Mouse (Mus musculus) splenic B cell, adult 2 months (primary cell): Measurements from ENCODE around the gene Ltn1.

Source experiments
- DNase-seq: peaks from one replicate; pipeline ENCODE4 v3.0.0-alpha.2; 2011; ENCODE audit warnings: low read depth, low spot score
- H3K27me3 ChIP-seq: 2 replicates; pipeline ENCODE4 v1.6.1; 2012; ENCODE audit warnings: mild to moderate bottlenecking, low read length, moderate library complexity, mixed read lengths; ENCODE audit not compliant: control insufficient read depth, poor library complexity, insufficient read depth, severe bottlenecking
- H3K36me3 ChIP-seq: 2 replicates; pipeline ENCODE4 v1.6.1; 2012; ENCODE audit warnings: mild to moderate bottlenecking, low read length, moderate library complexity, mixed read lengths; ENCODE audit not compliant: control insufficient read depth, poor library complexity, insufficient read depth, severe bottlenecking

The Ltn1 gene

GRCm38 (mm10) chr16:87435411-87436205, 3.2 kb upstream of the Ltn1 start:
- no peaks in the 10 kb centered on the region for H3K27me3 ChIP-seq
- no peaks in the 10 kb centered on the region; the same call in 1 of the 2 replicates for H3K36me3 ChIP-seq
- no peak for DNase-seq

GRCm38 (mm10) chr16:87434946-87435345, 2.5 kb upstream of the Ltn1 start:
- no peak for DNase-seq
- Histone ChIP-seq H3K36me3 (no peaks in the 10 kb centered on the region; the same call in 1 of the 2 replicates), H3K27me3 (no peaks in the 10 kb centered on the region)

DNA sequence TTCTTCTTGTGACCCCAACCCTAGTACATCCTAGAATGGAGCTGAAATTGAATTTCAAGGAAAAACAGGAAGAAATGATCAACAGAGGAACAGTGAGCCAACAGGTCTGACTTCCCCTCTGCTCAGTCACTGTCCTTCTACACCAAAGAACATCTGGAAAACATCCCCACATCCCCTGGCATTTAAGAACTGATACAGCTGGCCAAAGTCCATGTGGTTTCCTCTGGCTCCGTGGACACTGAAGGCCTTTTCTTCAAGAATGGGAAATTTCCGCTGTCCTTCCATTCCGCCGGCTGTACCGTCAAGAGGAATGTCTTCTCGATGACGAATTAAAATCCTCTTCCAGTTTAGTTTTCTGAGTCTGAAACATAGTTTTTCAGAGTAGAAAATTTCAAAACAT, 1.9 kb upstream of the Ltn1 start:
- H3K36me3 ChIP-seq, result no peaks in the 10 kb centered on the region; the same call in 1 of the 2 replicates
- no peaks in the 10 kb centered on the region for H3K27me3 ChIP-seq
- DNase-seq, result no peak

DNA sequence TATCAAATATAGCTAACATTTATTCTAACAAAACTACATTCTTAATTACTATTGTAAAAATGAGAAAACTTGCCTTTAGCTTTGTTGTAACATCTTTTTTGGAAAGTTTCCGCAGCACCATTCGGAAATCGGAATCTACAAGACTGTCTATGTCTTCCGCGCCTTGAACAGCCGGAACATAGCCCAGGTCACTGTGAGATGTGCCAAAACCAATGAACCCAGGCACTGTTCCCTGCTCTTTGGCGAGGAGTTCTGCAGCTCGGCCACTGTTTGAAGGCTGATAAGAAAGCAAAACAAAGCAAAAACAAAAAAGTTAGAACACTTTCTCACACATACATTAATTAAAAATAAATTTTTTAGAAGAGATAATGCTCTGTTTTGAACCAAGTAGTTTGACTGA, 4.9 kb downstream of the Ltn1 start:
- H3K36me3 ChIP-seq, result peaks cover 14% of the 10 kb centered on the region
- DNase-seq, result no peak
- no peaks in the 10 kb centered on the region for H3K27me3 ChIP-seq

- no peaks in the 10 kb centered on the region for H3K27me3 ChIP-seq
- peaks cover 20% of the 10 kb centered on the region for H3K36me3 ChIP-seq
These were observed 11.8 kb downstream of the Ltn1 start for GRCm38 (mm10) chr16:87420662-87421061.

GRCm38 (mm10) chr16:87405001-87405400, 27.4 kb downstream of the Ltn1 start:
- H3K27me3 ChIP-seq, result no peaks in the 10 kb centered on the region
- DNase-seq, result peak; percentile 67
- H3K36me3 ChIP-seq, result peaks cover 23% of the 10 kb centered on the region

More at GRCm38 (mm10) chr16:87420662-87421061, 11.8 kb downstream of the Ltn1 start:
- DNase-seq, result no peak

DNA sequence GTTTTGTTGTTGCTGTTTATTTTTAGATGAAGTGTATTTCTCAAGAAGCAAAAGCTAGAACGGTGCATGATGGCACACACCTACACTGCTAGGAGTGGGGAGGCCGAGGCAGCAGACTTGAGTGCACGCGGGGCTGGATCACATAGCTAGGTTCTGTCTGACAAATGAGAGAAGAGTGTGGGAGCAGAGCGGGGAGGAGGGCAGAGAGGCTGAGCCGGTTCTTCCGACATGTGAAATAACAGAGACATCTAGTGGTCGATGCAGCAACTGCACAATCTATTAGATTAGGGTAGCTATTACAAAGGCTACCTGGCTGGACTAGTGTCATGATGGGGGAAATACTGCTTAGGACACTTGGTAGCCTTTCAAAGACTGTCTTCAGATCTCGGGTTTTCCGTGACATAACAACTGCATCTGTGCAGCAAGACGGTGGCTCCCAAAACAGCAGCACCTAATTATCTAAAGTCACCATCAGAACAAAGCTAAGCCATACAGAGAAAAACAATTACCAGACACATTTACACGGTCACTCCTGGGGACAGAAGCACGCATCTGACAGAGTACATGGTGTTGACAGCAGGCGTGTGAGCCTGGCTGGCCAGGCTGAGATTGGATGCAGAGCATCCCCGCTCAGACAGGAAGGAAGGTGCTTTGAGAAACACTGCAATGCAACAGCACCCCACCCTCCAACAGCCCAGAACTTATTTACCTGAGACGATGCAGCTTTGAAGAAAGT, 38.4 kb downstream of the Ltn1 start:
- peak; percentile 71 for DNase-seq
- Histone ChIP-seq H3K36me3 (peaks cover 8% of the 10 kb centered on the region), H3K27me3 (no peaks in the 10 kb centered on the region)

- H3K27me3 ChIP-seq, result no peaks in the 10 kb centered on the region
- H3K36me3 ChIP-seq, result peaks cover 8% of the 10 kb centered on the region
- DNase-seq, result no peak
These were observed 44.9 kb downstream of the Ltn1 start for GRCm38 (mm10) chr16:87387444-87387977.

GRCm38 (mm10) chr16:87384366-87384765, 48.0 kb downstream of the Ltn1 start:
- no peak for DNase-seq
- Histone ChIP-seq H3K27me3 (no peaks in the 10 kb centered on the region), H3K36me3 (peaks cover 12% of the 10 kb centered on the region)

GRCm38 (mm10) chr16:87382996-87383395, 49.4 kb downstream of the Ltn1 start:
- no peaks in the 10 kb centered on the region for H3K27me3 ChIP-seq
- H3K36me3 ChIP-seq, result peaks cover 15% of the 10 kb centered on the region
- no peak for DNase-seq

- no peak for DNase-seq
- H3K36me3 ChIP-seq, result peaks cover 6% of the 10 kb centered on the region
- H3K27me3 ChIP-seq, result no peaks in the 10 kb centered on the region
These were observed 66.0 kb downstream of the Ltn1 start for GRCm38 (mm10) chr16:87366445-87366844.

GRCm38 (mm10) chr16:87366035-87366434, 66.4 kb downstream of the Ltn1 start:
- Histone ChIP-seq H3K27me3 (no peaks in the 10 kb centered on the region), H3K36me3 (peaks cover 6% of the 10 kb centered on the region)
- DNase-seq, result no peak

DNA sequence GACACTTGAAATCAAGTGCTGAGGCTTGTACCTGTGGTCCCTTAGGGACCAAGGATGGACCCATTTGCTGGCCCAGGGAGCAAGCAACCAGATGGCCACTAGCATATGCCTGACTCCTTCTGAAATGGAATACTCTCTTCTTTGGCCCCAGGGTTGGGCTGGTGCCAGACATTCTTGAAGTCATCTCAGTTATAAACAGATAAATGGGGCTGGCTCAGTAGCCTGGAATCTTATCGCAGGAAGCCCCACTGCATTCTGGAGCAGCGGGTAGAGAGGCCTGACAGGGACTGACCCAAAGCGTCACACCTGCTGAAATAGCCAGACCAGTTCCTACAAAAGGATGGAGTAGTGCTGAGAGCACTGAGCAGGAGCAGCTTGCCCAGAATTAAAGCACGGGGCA, 68.2 kb downstream of the Ltn1 start:
- peaks cover 6% of the 10 kb centered on the region for H3K36me3 ChIP-seq
- no peaks in the 10 kb centered on the region for H3K27me3 ChIP-seq
- DNase-seq, result no peak

DNA sequence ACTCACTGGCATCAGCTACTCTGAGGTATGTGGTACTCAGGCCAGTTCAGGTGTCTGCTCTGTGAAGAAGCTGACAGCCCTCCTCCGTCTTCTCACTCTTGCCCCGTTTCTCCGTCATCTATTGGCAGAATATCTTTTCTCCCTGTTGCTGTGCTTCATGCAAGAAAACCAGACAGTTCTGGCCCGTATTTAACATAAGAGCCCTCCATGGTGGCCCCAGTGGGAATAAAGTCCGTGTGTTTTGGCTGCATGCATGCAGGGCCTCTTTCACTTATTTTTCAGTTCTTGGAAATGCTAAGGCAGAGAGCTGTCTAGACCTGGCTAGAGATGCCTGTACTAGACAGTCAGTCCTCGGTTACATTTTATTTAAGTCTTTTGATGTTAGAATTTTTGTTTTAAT, 72.3 kb downstream of the Ltn1 start:
- no peaks in the 10 kb centered on the region for H3K27me3 ChIP-seq
- no peak for DNase-seq
- peaks cover 9% of the 10 kb centered on the region for H3K36me3 ChIP-seq

GRCm38 (mm10) chr16:87354748-87355147, 77.7 kb downstream of the Ltn1 start:
- DNase-seq, result no peak
- H3K36me3 ChIP-seq, result 0 out of 2 replicates have a peak, but pooled peaks cover 2% of the 10 kb centered on the region
- H3K27me3 ChIP-seq, result no peaks in the 10 kb centered on the region
